13 mouse cellular contexts compared by ENCODE assay signal in the genomic region with DNA sequence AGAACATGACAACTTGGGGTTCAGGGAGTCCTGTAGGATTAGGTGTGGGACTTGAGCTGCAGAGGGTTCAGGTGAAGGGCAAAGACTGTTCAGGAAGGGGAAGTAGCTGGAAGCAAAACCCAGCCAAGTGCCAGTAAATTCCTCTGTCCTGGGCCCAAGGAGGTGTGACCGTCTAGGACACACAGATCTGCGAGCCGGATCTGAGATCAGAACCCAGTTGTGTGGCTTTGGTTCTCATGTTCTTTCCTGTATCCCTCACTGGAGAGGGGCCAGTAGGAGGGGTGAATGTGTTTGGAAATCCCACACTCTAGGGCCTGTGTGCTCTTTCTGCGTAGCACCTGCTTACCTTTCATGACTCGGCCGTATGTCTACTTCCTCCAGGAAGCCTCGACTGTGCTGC. TPM values are rescaled to one million over a fixed set of nuclear protein-coding genes. Genes with fewer than 3 reads are reported as not detected.
DNase-seq lines count a peak whose midpoint lies in the region; ATAC-seq lines count a peak whose summit lies in the region.
"Had no signal": no experiment of that assay in that cellular context is flagged by ENCODE, and none has a peak within 500 bp of the region (broad histone marks: within the 10 kb centered on the region; RNA-seq: fewer than 3 reads in every experiment).

No protein-coding gene starts in this region.

- no peaks in the 10 kb centered on the region for H3K36me3 ChIP-seq in midbrain, embryonic 11.5 days (ENCODE audit: control insufficient read depth, insufficient read depth, low read length)
- H3K36me3 ChIP-seq in midbrain, embryonic 15.5 days (replicated peaks) = no peaks in the 10 kb centered on the region

- H3K27ac ChIP-seq in midbrain, embryonic 11.5 days (ENCODE audit: low read depth, low read length) = no peak overlapping the region
- no peak overlapping the region for H3K27ac ChIP-seq in midbrain, embryonic 15.5 days
- H3K27ac ChIP-seq: hindbrain, embryonic 14.5 days; liver, embryonic 14.5 days had no signal

- H3K9ac ChIP-seq in midbrain, embryonic 11.5 days (ENCODE audit: low read length) = peak overlapping the region; percentile 34
- H3K9ac ChIP-seq in midbrain, embryonic 15.5 days = no peak overlapping the region
- H3K9ac ChIP-seq: hindbrain, embryonic 14.5 days; liver, embryonic 14.5 days had no signal

- peak overlapping the region; percentile 38 for H3K4me2 ChIP-seq in midbrain, embryonic 11.5 days
- no peak overlapping the region for H3K4me2 ChIP-seq in midbrain, embryonic 15.5 days
- H3K4me2 ChIP-seq: hindbrain, embryonic 14.5 days had no signal

- WGBS in midbrain, embryonic 11.5 days = 71% methylated on average over 7 of the region's 7 CpGs
- 72% methylated on average over 7 of the region's 7 CpGs for WGBS in midbrain, embryonic 15.5 days

- H3K27me3 ChIP-seq in midbrain, embryonic 11.5 days (ENCODE audit: control insufficient read depth, insufficient read depth, low read length) = peaks cover 7% of the 10 kb centered on the region; the same call in 1 of the 2 replicates
- H3K27me3 ChIP-seq in midbrain, embryonic 15.5 days (replicated peaks) = peaks cover 6% of the 10 kb centered on the region

- H3K4me3 ChIP-seq in midbrain, embryonic 11.5 days (ENCODE audit: low read depth, low read length) = no peak overlapping the region
- H3K4me3 ChIP-seq in midbrain, embryonic 15.5 days = no peak overlapping the region

- no peak for DNase-seq in midbrain, embryonic 11.5 days (ENCODE audit: low spot score, missing footprints)
- DNase-seq in kidney, adult 9 months = peak; percentile 73
- DNase-seq in right cerebral cortex, postnatal 14 days = no peak
- no peak for DNase-seq in urinary bladder, adult 18-20 months (ENCODE audit: low spot score in 2 of 2)
- DNase-seq: cerebellum, postnatal 10 days; heart, adult 11 months; right cerebral cortex, postnatal 4 days had no signal

- H3K4me1 ChIP-seq in midbrain, embryonic 11.5 days (ENCODE audit: control insufficient read depth, insufficient read depth, low read length) = peaks cover 83% of the 10 kb centered on the region
- peaks cover 29% of the 10 kb centered on the region for H3K4me1 ChIP-seq in midbrain, embryonic 15.5 days

- ATAC-seq in midbrain, embryonic 11.5 days (ENCODE audit: low FRiP score) = no peak
- ATAC-seq in midbrain, embryonic 15.5 days (replicated peaks) = no peak
- ATAC-seq in granulocyte monocyte progenitor cell, adult 5-6 weeks (replicated peaks; ENCODE audit: poor library complexity, severe bottlenecking) = peak; percentile 13; the same call in 1 of the 2 replicates
- peak; percentile 26; the same call in 1 of the 2 replicates for ATAC-seq in megakaryocyte, adult 5-6 weeks (ENCODE audit: poor library complexity, severe bottlenecking)
- ATAC-seq: intestine, postnatal 0 days had no signal

- H3K9me3 ChIP-seq in midbrain, embryonic 11.5 days (ENCODE audit: control insufficient read depth, low read length) = no peaks in the 10 kb centered on the region
- H3K9me3 ChIP-seq in midbrain, embryonic 15.5 days = no peaks in the 10 kb centered on the region

RNA-seq across cellular contexts. Expression of gene Slc45a3, which starts 4.6 kb away (rescaled TPM):
- 19.5 and 20.5 TPM in 2 replicates for polyA plus RNA-seq in midbrain, embryonic 11.5 days (2014; fragmentation: Nextera tagmentation; extraction: Ambion mirVana)
- 1.9 and 3.5 TPM in 2 replicates for polyA plus RNA-seq in midbrain, embryonic 15.5 days (2015; fragmentation: Nextera tagmentation; extraction: Ambion mirVana)
- 1.1 and 4.0 TPM in 2 replicates for total RNA-seq in granulocyte monocyte progenitor cell, adult 5-6 weeks (2014; fragmentation: Nextera tagmentation)
- 0.65 and 0.82 TPM in 2 replicates for total RNA-seq in granulocyte monocyte progenitor cell, adult 5-6 weeks (2017)
- total RNA-seq in megakaryocyte, adult 5-6 weeks (2015) = 0.16 and 0.46 TPM in 2 replicates
- total RNA-seq in megakaryocyte, adult 5-6 weeks (2017) = 0.33 TPM in 1 of 2 replicates, not detected in the other

RNA-seq across cellular contexts. Expression of gene Elk4, which starts 40.1 kb away (rescaled TPM):
- 17.2 and 19.5 TPM in 2 replicates for polyA plus RNA-seq in midbrain, embryonic 11.5 days (2014; fragmentation: Nextera tagmentation; extraction: Ambion mirVana)
- polyA plus RNA-seq in midbrain, embryonic 15.5 days (2015; fragmentation: Nextera tagmentation; extraction: Ambion mirVana) = 12.7 and 13.1 TPM in 2 replicates
- 83.3 and 104 TPM in 2 replicates for total RNA-seq in granulocyte monocyte progenitor cell, adult 5-6 weeks (2014; fragmentation: Nextera tagmentation)
- 51.9 and 63.8 TPM in 2 replicates for total RNA-seq in granulocyte monocyte progenitor cell, adult 5-6 weeks (2017)
- total RNA-seq in megakaryocyte, adult 5-6 weeks (2015) = 90.6 and 94.3 TPM in 2 replicates
- 53.1 and 63.6 TPM in 2 replicates for total RNA-seq in megakaryocyte, adult 5-6 weeks (2017)

RNA-seq across cellular contexts. Expression of gene Nucks1, which starts 57.0 kb away (rescaled TPM):
- 61.3 and 63.1 TPM in 2 replicates for polyA plus RNA-seq in midbrain, embryonic 11.5 days (2014; fragmentation: Nextera tagmentation; extraction: Ambion mirVana)
- 44.9 and 49.2 TPM in 2 replicates for polyA plus RNA-seq in midbrain, embryonic 15.5 days (2015; fragmentation: Nextera tagmentation; extraction: Ambion mirVana)
- 147 and 170 TPM in 2 replicates for total RNA-seq in granulocyte monocyte progenitor cell, adult 5-6 weeks (2014; fragmentation: Nextera tagmentation)
- total RNA-seq in granulocyte monocyte progenitor cell, adult 5-6 weeks (2017) = 341 and 364 TPM in 2 replicates
- 145 TPM in 2 replicates for total RNA-seq in megakaryocyte, adult 5-6 weeks (2015)
- total RNA-seq in megakaryocyte, adult 5-6 weeks (2017) = 234 and 235 TPM in 2 replicates

Comparison
In these comparisons a context has a peak if more than half of its experiments do, and no peak if none do; other contexts are left out.
1. ATAC-seq: peak in granulocyte monocyte progenitor cell, adult 5-6 weeks (single experiment) and megakaryocyte, adult 5-6 weeks (single experiment); none in midbrain, embryonic 11.5 days (single experiment) and midbrain, embryonic 15.5 days (single experiment).